Mouse (Mus musculus) kidney, adult 10 weeks (tissue): ENCODE results near the gene Dclre1c. TPM values are rescaled to one million over a fixed set of nuclear protein-coding genes. Genes with fewer than 3 reads are reported as not detected.

Experiments used
- polyA plus RNA-seq: library from polyadenylated mRNA; stranded (reverse); fragments of 350-450 nt; fragmentation: Illumina TruSeq; extraction: RNeasy Lipid Tissue Mini Kit (QIAGEN cat#74804); gene quantifications from one replicate; pipeline ENCODE4 v1.2.3, GENCODE M21; 2014; ENCODE audit warnings: low read depth, low replicate concordance

The Dclre1c gene
- polyA plus RNA-seq: 8.5 TPM

DNA sequence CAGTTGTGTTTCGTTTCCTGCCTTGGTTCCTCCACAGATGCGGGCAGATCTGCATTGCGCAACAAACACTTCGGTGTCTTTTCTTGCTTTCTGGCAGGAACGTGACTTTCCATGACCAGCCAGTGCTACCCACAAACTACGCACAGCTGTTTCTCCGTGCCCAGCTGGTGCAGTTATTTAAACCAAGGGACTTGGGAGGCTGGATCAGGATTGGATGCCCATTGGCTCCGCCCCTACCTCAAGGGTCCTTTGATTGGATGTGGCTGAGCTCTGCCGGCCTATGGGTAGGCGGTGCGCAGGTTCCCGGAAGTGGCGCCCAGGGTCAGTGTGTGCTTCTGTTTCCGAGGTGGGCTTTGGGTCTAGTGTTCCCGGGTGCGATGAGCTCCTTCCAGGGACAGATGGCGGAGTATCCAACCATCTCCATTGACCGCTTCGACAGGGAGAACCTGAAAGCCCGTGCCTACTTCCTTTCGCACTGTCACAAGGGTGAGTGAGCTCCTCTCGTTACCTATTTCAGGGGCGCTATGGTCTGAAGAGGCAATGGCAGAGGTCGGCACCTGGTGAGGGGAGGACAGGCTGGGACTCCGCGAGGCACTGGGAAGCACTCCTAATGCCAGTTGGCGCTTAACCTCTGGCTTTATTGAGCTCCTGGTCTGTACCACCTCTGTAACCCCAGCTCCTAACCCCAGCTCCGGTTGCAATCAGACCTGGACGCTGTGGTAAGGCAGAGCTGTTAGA, at the start of gene Dclre1c:
Gene Dclre1c, plus strand, starts transcription at position 291 of the 738 bp plus-strand sequence.

DNA sequence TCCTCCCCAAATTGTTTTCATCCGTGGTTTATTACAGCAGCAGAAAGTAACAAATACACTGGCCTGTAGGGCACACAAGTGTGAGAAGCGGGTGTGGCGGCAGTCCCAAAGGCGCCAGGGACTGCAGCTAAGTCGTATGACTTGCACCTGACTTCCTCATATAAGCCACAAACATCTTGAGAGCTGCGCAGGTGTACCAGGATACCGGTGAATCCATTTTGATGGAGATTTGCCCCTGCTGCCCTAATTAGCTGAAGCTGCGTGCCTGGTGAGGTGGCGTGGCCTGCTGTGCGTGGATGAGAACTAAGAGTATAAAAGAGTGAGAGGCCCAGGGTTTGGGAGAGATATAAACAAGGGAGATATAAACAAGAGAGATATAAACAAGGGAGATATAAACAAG, 26.8 kb upstream of the Dclre1c start, which contains the start of gene Olah:
Gene Olah, minus strand, starts transcription at position 101 of the 400 bp plus-strand sequence.

DNA sequence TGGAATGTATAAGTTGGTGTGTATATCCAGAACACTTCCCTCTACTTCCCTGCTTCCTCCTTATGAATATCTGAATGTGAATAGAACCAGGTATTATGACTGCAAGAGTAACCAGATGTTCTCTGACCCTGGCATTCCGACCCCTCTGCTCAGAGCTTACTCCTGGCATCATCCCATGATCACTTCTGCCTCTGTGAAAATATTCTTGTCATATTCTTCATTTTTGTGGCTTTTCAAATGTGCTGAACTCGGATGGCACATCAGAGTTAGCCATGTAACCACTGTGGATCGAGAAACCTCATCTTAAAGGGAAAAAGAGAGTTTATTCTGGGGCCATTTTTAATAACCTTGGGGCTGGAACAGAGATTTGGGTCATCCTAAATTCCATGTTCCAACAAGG, 1.4 kb upstream of the Dclre1c start, which contains the start of gene Meig1:
Gene Meig1, minus strand, starts transcription at position 101 of the 400 bp plus-strand sequence.

GRCm38 (mm10) chr2:3474861-3475283, 50.9 kb downstream of the Dclre1c start, which contains the start of gene Suv39h2:
Gene Suv39h2, minus strand, starts transcription at chr2:3475031.

DNA sequence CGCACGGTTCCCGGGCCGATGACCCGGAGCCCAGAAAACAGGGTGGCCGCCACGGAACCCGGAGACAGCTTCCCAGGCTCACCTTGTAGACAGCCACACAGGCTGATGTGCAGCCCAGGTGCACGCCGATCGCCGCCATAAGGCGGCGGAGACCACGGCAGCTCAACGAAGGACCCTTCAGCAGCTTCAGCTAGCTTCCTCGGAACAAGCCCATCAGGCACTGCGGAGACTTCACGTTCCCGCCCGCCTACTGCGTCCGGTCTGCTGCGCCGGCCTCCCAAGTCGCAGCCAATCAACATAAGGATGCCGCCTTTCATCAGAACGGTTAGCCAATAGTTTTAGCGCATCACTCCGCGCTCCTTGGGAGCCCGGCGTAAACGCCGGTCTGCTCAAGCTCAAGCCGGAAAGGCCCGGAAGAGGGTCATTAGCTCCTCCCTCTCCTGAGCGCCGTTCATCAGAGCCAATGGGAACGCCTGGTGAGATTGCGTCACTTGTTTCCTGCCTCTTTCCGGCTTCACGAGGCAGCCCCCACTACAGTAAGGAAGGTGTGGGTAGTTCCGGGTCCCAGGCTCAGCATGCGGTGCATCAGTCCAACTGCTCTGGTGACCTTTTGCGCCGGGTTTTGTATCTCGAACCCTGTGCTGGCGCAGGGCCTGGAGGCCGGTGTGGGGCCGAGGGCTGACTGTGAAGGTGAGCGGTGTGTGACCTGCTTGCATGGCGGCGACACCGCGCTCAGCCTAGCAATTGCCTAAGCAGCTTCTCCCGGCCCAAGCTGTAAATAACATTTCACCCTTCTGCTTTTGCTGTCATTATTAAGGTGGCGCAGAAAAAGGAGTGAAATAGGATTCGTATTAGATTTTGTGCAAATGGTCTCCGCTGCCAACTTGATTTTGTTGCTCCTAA, 88.9 kb downstream of the Dclre1c start, which contains the start of the genes Gm45902, Hspa14 and Cdnf:
Gene Gm45902, minus strand, starts transcription at position 239 of the 903 bp plus-strand sequence.
Gene Hspa14, minus strand, starts transcription at position 263 of the 903 bp plus-strand sequence.
Gene Cdnf, plus strand, starts transcription at position 479 of the 903 bp plus-strand sequence.

Other genes with a start within 250 kb of the Dclre1c start
- 27.6 TPM for gene Nmt2, start 139.9 kb upstream of the Dclre1c start, polyA plus RNA-seq
- gene Rpp38, start 91.5 kb upstream of the Dclre1c start, polyA plus RNA-seq: 8.7 TPM
- gene Acbd7, start 88.0 kb upstream of the Dclre1c start, polyA plus RNA-seq: not detected
- not detected for gene Olah, start 26.9 kb upstream of the Dclre1c start, polyA plus RNA-seq
- gene Meig1, start 1.5 kb upstream of the Dclre1c start, polyA plus RNA-seq: not detected
- 3.2 TPM for gene Suv39h2, start 50.9 kb downstream of the Dclre1c start, polyA plus RNA-seq
- gene Gm45902, start 88.7 kb downstream of the Dclre1c start, polyA plus RNA-seq: 1.5 TPM
- 37.8 TPM for gene Hspa14, start 88.7 kb downstream of the Dclre1c start, polyA plus RNA-seq
- gene Cdnf, start 88.9 kb downstream of the Dclre1c start, polyA plus RNA-seq: 2.5 TPM
- 430 TPM for gene Fam107b, start 146.4 kb downstream of the Dclre1c start, polyA plus RNA-seq